Mouse (Mus musculus): ENCODE measurements around the gene Bach1.

GRCm38 (mm10) chr16:87680912-87681634, 17.7 kb upstream of the Bach1 start:
- no peak for TF ChIP-seq CTCF (IDR thresholded peaks at IDR 0.05; ENCODE audit: insufficient read depth, low read length)
- no peak for TF ChIP-seq POLR2A (IDR thresholded peaks at IDR 0.05; ENCODE audit: borderline replicate concordance, extremely low read depth, low read depth, low read length)
